Mouse (Mus musculus) liver, embryonic 15.5 days (tissue): ENCODE results near the gene Gm20696. TPM values are rescaled to one million over a fixed set of nuclear protein-coding genes. Genes with fewer than 3 reads are reported as not detected.

ENCODE experiments used
- ATAC-seq: fragments of 200-750 bp; cut with Nextera tagmentation; 2 replicates; pipeline ENCODE4 v1.8.0; 2017; ENCODE audit warnings: moderate number of reproducible peaks, mild to moderate bottlenecking, moderate library complexity; ENCODE audit not compliant: insufficient read depth
- H3K27ac ChIP-seq: fragments of 300-500 bp; sonication (generic); replicated peaks from 2 replicates; pipeline ENCODE4 v1.5.1; 2015; ENCODE audit warnings: mild to moderate bottlenecking, inconsistent platforms
- H3K27me3 ChIP-seq: fragments of 300-500 bp; sonication (generic); 2 replicates; pipeline ENCODE4 v1.6.1; 2015; ENCODE audit warnings: mild to moderate bottlenecking, inconsistent platforms
- H3K36me3 ChIP-seq: fragments of 300-500 bp; sonication (generic); replicated peaks from 2 replicates; pipeline ENCODE4 v1.6.1; 2015; ENCODE audit warnings: moderate library complexity, mild to moderate bottlenecking, inconsistent platforms
- H3K4me1 ChIP-seq: fragments of 300-500 bp; sonication (generic); replicated peaks from 2 replicates; pipeline ENCODE4 v1.6.1; 2015; ENCODE audit warnings: inconsistent platforms
- H3K4me2 ChIP-seq: fragments of 300-500 bp; sonication (generic); 2 replicates; pipeline ENCODE4 v1.6.1; 2015; ENCODE audit warnings: moderate library complexity, mild to moderate bottlenecking, inconsistent platforms
- H3K4me3 ChIP-seq: fragments of 300-500 bp; sonication (generic); replicated peaks from 2 replicates; pipeline ENCODE4 v1.5.1; 2015; ENCODE audit warnings: mild to moderate bottlenecking, inconsistent platforms
- H3K9ac ChIP-seq: fragments of 300-500 bp; sonication (generic); 2 replicates; pipeline ENCODE4 v1.6.1; 2015; ENCODE audit warnings: moderate library complexity, mild to moderate bottlenecking, inconsistent platforms
- H3K9me3 ChIP-seq: fragments of 300-500 bp; sonication (generic); replicated peaks from 2 replicates; pipeline ENCODE4 v1.6.1; 2016; ENCODE audit warnings: inconsistent platforms
- WGBS: fragments of 180-500 bp; shearing (Covaris S2); methylation state at CpG from one replicate; pipeline ENCODE4 v1.1.7; 2015; ENCODE audit warnings: mixed read lengths; ENCODE audit not compliant: insufficient replicate concordance; 5-methylcytosine and 5-hydroxymethylcytosine counted together
- polyA plus RNA-seq: library from polyadenylated mRNA; unstranded; fragments of >200 nt; fragmentation: Nextera tagmentation; extraction: Ambion mirVana; gene quantifications from 2 replicates; pipeline ENCODE4 v1.2.1, GENCODE M21; 2015

The Gm20696 gene
- polyA plus RNA-seq, 1 experiment from 2014 or later, result 0.75 TPM

- H3K27me3 ChIP-seq, result no peaks in the 10 kb centered on the region
- no peak overlapping the region for H3K27ac ChIP-seq
- 45% methylated on average over 6 of the region's 6 CpGs for WGBS
- no peaks in the 10 kb centered on the region for H3K9me3 ChIP-seq
- no peaks in the 10 kb centered on the region for H3K4me1 ChIP-seq
- ATAC-seq, result no peak
- no peak overlapping the region for H3K9ac ChIP-seq
- H3K4me2 ChIP-seq, result no peak overlapping the region
- H3K4me3 ChIP-seq, result no peak overlapping the region
- H3K36me3 ChIP-seq, result no peaks in the 10 kb centered on the region
Measured at GRCm38 (mm10) chr6:99302662-99303435, 363.7 kb downstream of the Gm20696 start.

- no peak overlapping the region for H3K4me3 ChIP-seq
- no peak for ATAC-seq
- no peaks in the 10 kb centered on the region for H3K36me3 ChIP-seq
- no peak overlapping the region for H3K4me2 ChIP-seq
- no peaks in the 10 kb centered on the region for H3K4me1 ChIP-seq
- H3K27ac ChIP-seq, result no peak overlapping the region
- no peak overlapping the region for H3K9ac ChIP-seq
- WGBS, result 60% methylated on average over 8 of the region's 8 CpGs
- no peaks in the 10 kb centered on the region for H3K9me3 ChIP-seq
- no peaks in the 10 kb centered on the region for H3K27me3 ChIP-seq
Measured at GRCm38 (mm10) chr6:99301923-99302322, 364.7 kb downstream of the Gm20696 start.

GRCm38 (mm10) chr6:99300235-99300634 lies 366.4 kb downstream of the Gm20696 start:
- Histone ChIP-seq H3K27ac (no peak overlapping the region), H3K27me3 (no peaks in the 10 kb centered on the region), H3K9me3 (no peaks in the 10 kb centered on the region), H3K4me2 (no peak overlapping the region), H3K4me1 (no peaks in the 10 kb centered on the region), H3K9ac (no peak overlapping the region), H3K36me3 (no peaks in the 10 kb centered on the region), H3K4me3 (no peak overlapping the region)
- 73% methylated on average over 6 of the region's 6 CpGs for WGBS
- ATAC-seq, result no peak

GRCm38 (mm10) chr6:99299196-99299595 lies 367.4 kb downstream of the Gm20696 start:
- H3K4me1 ChIP-seq, result no peaks in the 10 kb centered on the region
- no peak overlapping the region for H3K27ac ChIP-seq
- no peak overlapping the region for H3K9ac ChIP-seq
- WGBS, result 74% methylated on average over 14 of the region's 14 CpGs
- H3K27me3 ChIP-seq, result no peaks in the 10 kb centered on the region
- no peak for ATAC-seq
- no peaks in the 10 kb centered on the region for H3K9me3 ChIP-seq
- H3K4me2 ChIP-seq, result no peak overlapping the region
- no peaks in the 10 kb centered on the region for H3K36me3 ChIP-seq
- H3K4me3 ChIP-seq, result no peak overlapping the region

GRCm38 (mm10) chr6:99297535-99297934 lies 369.1 kb downstream of the Gm20696 start:
- ATAC-seq, result no peak
- H3K4me1 ChIP-seq, result no peaks in the 10 kb centered on the region
- 68% methylated on average over 5 of the region's 5 CpGs for WGBS

GRCm38 (mm10) chr6:99295495-99295894 lies 371.1 kb downstream of the Gm20696 start:
- no peak overlapping the region for H3K27ac ChIP-seq
- no peaks in the 10 kb centered on the region for H3K4me1 ChIP-seq
- no peak overlapping the region for H3K4me3 ChIP-seq
- no peaks in the 10 kb centered on the region for H3K9me3 ChIP-seq
- no peak overlapping the region for H3K9ac ChIP-seq
- H3K36me3 ChIP-seq, result no peaks in the 10 kb centered on the region
- ATAC-seq, result no peak
- no peaks in the 10 kb centered on the region for H3K27me3 ChIP-seq
- 28% methylated on average over 8 of the region's 8 CpGs for WGBS
- no peak overlapping the region for H3K4me2 ChIP-seq

More at GRCm38 (mm10) chr6:99297535-99297934, 369.1 kb downstream of the Gm20696 start:
- H3K9me3 ChIP-seq, result no peaks in the 10 kb centered on the region
- H3K36me3 ChIP-seq, result no peaks in the 10 kb centered on the region
- H3K4me2 ChIP-seq, result no peak overlapping the region
- no peak overlapping the region for H3K9ac ChIP-seq
- H3K27me3 ChIP-seq, result no peaks in the 10 kb centered on the region
- no peak overlapping the region for H3K4me3 ChIP-seq
- H3K27ac ChIP-seq, result no peak overlapping the region

GRCm38 (mm10) chr6:99289220-99289619 lies 377.4 kb downstream of the Gm20696 start:
- H3K27ac ChIP-seq, result no peak overlapping the region
- ATAC-seq, result no peak
- H3K4me1 ChIP-seq, result peaks cover 4% of the 10 kb centered on the region; the same call in 1 of the 2 replicates
- no peaks in the 10 kb centered on the region for H3K27me3 ChIP-seq
- no peak overlapping the region for H3K9ac ChIP-seq
- H3K4me3 ChIP-seq, result no peak overlapping the region
- 60% methylated on average over 4 of the region's 4 CpGs for WGBS
- no peaks in the 10 kb centered on the region for H3K36me3 ChIP-seq
- H3K4me2 ChIP-seq, result no peak overlapping the region
- no peaks in the 10 kb centered on the region for H3K9me3 ChIP-seq

- no peak overlapping the region for H3K9ac ChIP-seq
- ATAC-seq, result no peak
- no peaks in the 10 kb centered on the region for H3K9me3 ChIP-seq
- H3K27me3 ChIP-seq, result no peaks in the 10 kb centered on the region
- no peak overlapping the region for H3K4me3 ChIP-seq
- H3K4me1 ChIP-seq, result peaks cover 12% of the 10 kb centered on the region
- no peak overlapping the region for H3K4me2 ChIP-seq
- 48% methylated on average over 3 of the region's 3 CpGs for WGBS
- no peak overlapping the region for H3K27ac ChIP-seq
- H3K36me3 ChIP-seq, result no peaks in the 10 kb centered on the region
Measured at GRCm38 (mm10) chr6:99285026-99285425, 381.6 kb downstream of the Gm20696 start.

- Histone ChIP-seq H3K27me3 (no peaks in the 10 kb centered on the region), H3K4me2 (no peak overlapping the region)
Measured at GRCm38 (mm10) chr6:99284019-99284418, 382.6 kb downstream of the Gm20696 start.

GRCm38 (mm10) chr6:99282866-99283657 lies 383.5 kb downstream of the Gm20696 start:
- Histone ChIP-seq H3K36me3 (no peaks in the 10 kb centered on the region), H3K4me1 (peaks cover 12% of the 10 kb centered on the region)

More at GRCm38 (mm10) chr6:99284019-99284418, 382.6 kb downstream of the Gm20696 start:
- H3K9ac ChIP-seq, result no peak overlapping the region
- no peak overlapping the region for H3K27ac ChIP-seq
- peaks cover 12% of the 10 kb centered on the region for H3K4me1 ChIP-seq
- no peak overlapping the region for H3K4me3 ChIP-seq
- 33% methylated on average over 4 of the region's 4 CpGs for WGBS
- H3K36me3 ChIP-seq, result no peaks in the 10 kb centered on the region
- no peaks in the 10 kb centered on the region for H3K9me3 ChIP-seq
- ATAC-seq, result no peak

GRCm38 (mm10) chr6:99281433-99281832 lies 385.2 kb downstream of the Gm20696 start:
- Histone ChIP-seq H3K9ac (no peak overlapping the region), H3K9me3 (no peaks in the 10 kb centered on the region), H3K27me3 (no peaks in the 10 kb centered on the region), H3K36me3 (no peaks in the 10 kb centered on the region), H3K4me3 (no peak overlapping the region), H3K4me1 (peaks cover 17% of the 10 kb centered on the region), H3K4me2 (no peak overlapping the region), H3K27ac (no peak overlapping the region)
- 80% methylated on average over 9 of the region's 9 CpGs for WGBS
- no peak for ATAC-seq

More at GRCm38 (mm10) chr6:99282866-99283657, 383.5 kb downstream of the Gm20696 start:
- ATAC-seq, result peak; percentile 51; the same call in 1 of the 2 replicates
- Histone ChIP-seq H3K9ac (no peak overlapping the region), H3K4me2 (peak overlapping the region; percentile 18; the same call in 1 of the 2 replicates), H3K27ac (no peak overlapping the region), H3K4me3 (no peak overlapping the region), H3K27me3 (no peaks in the 10 kb centered on the region), H3K9me3 (no peaks in the 10 kb centered on the region)
- WGBS, result 26% methylated on average over 15 of the region's 15 CpGs
